Mouse (Mus musculus): ENCODE results near the gene Ttyh3. TPM values are rescaled to one million over a fixed set of nuclear protein-coding genes. Genes with fewer than 3 reads are reported as not detected.

The Ttyh3 gene
- total RNA-seq (2012; rRNA removed), result 4.6 and 5.9 TPM in 2 replicates
- 10 to 100 TPM in 1 of 2 experiments, not detected in 1; 35.7 TPM for polyA plus RNA-seq (2012; ENCODE audit: insufficient read depth in 1 of 2, insufficient read length in 2 of 2, low read depth in 1 of 2, low replicate concordance in 2 of 2, missing spikeins in 1 of 2)

DNA sequence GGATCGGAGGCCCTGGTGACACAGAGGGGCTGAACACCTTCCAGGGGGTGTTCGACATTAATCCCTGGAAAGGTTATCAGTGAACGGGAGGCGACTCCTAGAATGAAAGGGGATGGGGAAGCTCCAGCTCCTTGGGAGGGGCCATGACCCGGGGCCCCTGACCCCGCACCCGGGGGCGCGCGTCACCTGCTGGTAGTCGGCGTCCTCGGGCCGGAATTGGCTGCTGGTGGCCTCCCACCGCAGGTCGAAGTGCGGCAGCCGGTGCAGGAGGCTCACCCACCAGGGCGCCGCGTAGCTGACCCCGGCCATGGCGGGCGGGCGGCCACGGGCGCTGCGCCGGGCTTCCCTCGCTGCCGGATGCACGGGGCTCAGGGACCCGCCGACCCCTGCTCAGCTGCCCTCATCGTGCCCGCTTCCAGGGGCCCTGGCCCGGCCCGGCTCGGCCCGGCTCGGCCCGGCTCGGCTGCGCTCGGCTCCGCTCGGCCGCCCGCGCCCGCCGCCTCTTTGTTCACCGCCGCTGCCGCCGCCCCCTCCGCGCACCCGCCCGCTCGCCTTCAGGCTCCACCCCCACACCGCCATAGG lies at the start of gene Ttyh3:
TSS of gene Ttyh3 (minus strand) at position 513 of the 582 bp plus-strand sequence.
- TF ChIP-seq MYC (IDR thresholded peaks at IDR 0.05; ENCODE audit: low read depth, low read length) (no peak), MXI1 (IDR thresholded peaks at IDR 0.05; ENCODE audit: low read depth, low read length) (no peak), KAT2A (conservative IDR thresholded peaks at IDR 0.05; ENCODE audit: low read depth, low read length) (no peak), ZMIZ1 (IDR thresholded peaks at IDR 0.05; ENCODE audit: low read depth, low read length) (no peak; the same call in 1 of the 2 replicates), POLR2A (IDR thresholded peaks at IDR 0.05; ENCODE audit: control insufficient read depth in 1 of 2, insufficient read depth in 1 of 2, low read depth in 1 of 2, low read length in 2 of 2, poor library complexity in 1 of 2) (no peak; a peak in 1 of 4 replicates), TCF12 (IDR thresholded peaks at IDR 0.05; ENCODE audit: low read depth, low read length) (0 out of 2 replicates have a peak, but pooled peaks have one; percentile 8), MEF2A (IDR thresholded peaks at IDR 0.05; ENCODE audit: extremely low read depth, insufficient replicate concordance, low read depth, low read length, poor library complexity, severe bottlenecking) (no peak), MAFK (IDR thresholded peaks at IDR 0.05; ENCODE audit: borderline replicate concordance, low read depth, low read length) (no peak), USF2 (IDR thresholded peaks at IDR 0.05; ENCODE audit: borderline replicate concordance in 1 of 2, insufficient read depth in 1 of 2, low read depth in 1 of 2, low read length in 2 of 2) (no peak)
- Histone ChIP-seq H3K27ac (ENCODE audit: control insufficient read depth, low read depth, low read length) (peak within 1 kb of the TSS; percentile 54), H3K4me1 (ENCODE audit: control insufficient read depth in 1 of 2, insufficient read depth in 2 of 2, low read length in 2 of 2) (peaks cover 11 to 30% of the 10 kb centered on the region in 2 experiments), H3K36me3 (ENCODE audit: control insufficient read depth in 1 of 2, insufficient read depth in 2 of 2, low read length in 2 of 2) (peaks cover 0 to 18% of the 10 kb centered on the region in 2 experiments; a peak in 2 of 4 replicates), H3K4me3 (ENCODE audit: control insufficient read depth in 1 of 2, insufficient read depth in 1 of 2, low read depth in 2 of 2, low read length in 2 of 2) (peak within 1 kb of the TSS; percentile 65 to 94), H3K9ac (ENCODE audit: control insufficient read depth, low read depth, low read length, poor library complexity, severe bottlenecking) (peak within 1 kb of the TSS; percentile 80), H3K27me3 (ENCODE audit: control insufficient read depth in 1 of 2, insufficient read depth in 2 of 2, low read length in 2 of 2) (no peaks in the 10 kb centered on the region), H3K9me3 (replicated peaks; ENCODE audit: insufficient read depth, low read length) (no peaks in the 10 kb centered on the region), H3K79me2 (ENCODE audit: control insufficient read depth, insufficient read depth, low read length, poor library complexity) (peaks cover 4% of the 10 kb centered on the region; the same call in 1 of the 2 replicates)
- DNase-seq (ENCODE audit: low read depth, low spot score), result peak; percentile 46

DNA sequence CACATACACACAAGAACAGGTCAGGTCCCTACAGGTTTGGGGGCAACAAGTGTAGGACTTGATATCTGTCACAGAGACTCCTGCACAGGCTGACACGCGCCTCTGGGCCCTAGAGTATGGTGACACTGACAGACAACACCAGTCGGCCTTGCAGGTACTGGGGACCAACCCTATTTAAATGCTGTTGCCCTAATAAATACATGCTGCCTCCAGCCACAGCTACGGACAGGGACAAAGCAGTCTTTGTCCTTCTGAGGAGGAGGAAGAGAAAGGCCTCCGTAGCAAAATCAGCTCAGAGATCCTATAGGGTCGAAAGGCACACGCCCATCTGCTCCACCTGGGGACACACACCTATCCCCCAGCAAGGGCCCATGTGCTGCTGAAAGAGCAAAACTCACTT lies 47.2 kb upstream of the Ttyh3 start:
- H3K27ac ChIP-seq (ENCODE audit: control insufficient read depth, low read depth, low read length), result no peak overlapping the region
- H3K79me2 ChIP-seq (ENCODE audit: control insufficient read depth, insufficient read depth, low read length, poor library complexity), result no peaks in the 10 kb centered on the region
- no peaks in the 10 kb centered on the region for H3K9me3 ChIP-seq (replicated peaks; ENCODE audit: insufficient read depth, low read length)
- TF ChIP-seq USF2 (IDR thresholded peaks at IDR 0.05; ENCODE audit: borderline replicate concordance in 1 of 2, insufficient read depth in 1 of 2, low read depth in 1 of 2, low read length in 2 of 2), result no peak
- H3K4me1 ChIP-seq (ENCODE audit: control insufficient read depth in 1 of 2, insufficient read depth in 2 of 2, low read length in 2 of 2), result no peaks in the 10 kb centered on the region
- DNase-seq (ENCODE audit: low read depth, low spot score), result no peak
- no peaks in the 10 kb centered on the region for H3K36me3 ChIP-seq (ENCODE audit: control insufficient read depth in 1 of 2, insufficient read depth in 2 of 2, low read length in 2 of 2)
- H3K27me3 ChIP-seq (ENCODE audit: control insufficient read depth in 1 of 2, insufficient read depth in 2 of 2, low read length in 2 of 2), result no peaks in the 10 kb centered on the region
- H3K4me3 ChIP-seq (ENCODE audit: control insufficient read depth in 1 of 2, insufficient read depth in 1 of 2, low read depth in 2 of 2, low read length in 2 of 2), result no peak overlapping the region
- H3K9ac ChIP-seq (ENCODE audit: control insufficient read depth, low read depth, low read length, poor library complexity, severe bottlenecking), result no peak overlapping the region

- Histone ChIP-seq H3K4me3 (ENCODE audit: control insufficient read depth in 1 of 2, insufficient read depth in 1 of 2, low read depth in 2 of 2, low read length in 2 of 2) (no peak overlapping the region), H3K9ac (ENCODE audit: control insufficient read depth, low read depth, low read length, poor library complexity, severe bottlenecking) (no peak overlapping the region)
These were observed 39.6 kb upstream of the Ttyh3 start for GRCm38 (mm10) chr5:140688434-140688833.

More at GRCm38 (mm10) chr5:140688434-140688833, 39.6 kb upstream of the Ttyh3 start:
- TF ChIP-seq TCF12 (IDR thresholded peaks at IDR 0.05; ENCODE audit: low read depth, low read length) (no peak), MEF2A (IDR thresholded peaks at IDR 0.05; ENCODE audit: extremely low read depth, insufficient replicate concordance, low read depth, low read length, poor library complexity, severe bottlenecking) (no peak), MAFK (IDR thresholded peaks at IDR 0.05; ENCODE audit: borderline replicate concordance, low read depth, low read length) (no peak), MAX (IDR thresholded peaks at IDR 0.05; ENCODE audit: low read length) (no peak), GATA1 (IDR thresholded peaks at IDR 0.05; ENCODE audit: low read depth, low read length) (no peak), JUND (IDR thresholded peaks at IDR 0.05; ENCODE audit: low read depth, low read length) (no peak), ZC3H11A (IDR thresholded peaks at IDR 0.05; ENCODE audit: low read depth, low read length) (no peak), ELF1 (IDR thresholded peaks at IDR 0.05; ENCODE audit: low read depth, low read length) (no peak), TBP (IDR thresholded peaks at IDR 0.05; ENCODE audit: low read depth, low read length) (no peak), GABPA (IDR thresholded peaks at IDR 0.05; ENCODE audit: low read depth, low read length) (no peak), SMC3 (IDR thresholded peaks at IDR 0.05; ENCODE audit: low read depth, low read length) (no peak), RAD21 (IDR thresholded peaks at IDR 0.05; ENCODE audit: low read depth, low read length) (no peak)
- H3K36me3 ChIP-seq (ENCODE audit: control insufficient read depth in 1 of 2, insufficient read depth in 2 of 2, low read length in 2 of 2), result no peaks in the 10 kb centered on the region
- no peak for DNase-seq (ENCODE audit: low read depth, low spot score)
- no peaks in the 10 kb centered on the region for H3K27me3 ChIP-seq (ENCODE audit: control insufficient read depth in 1 of 2, insufficient read depth in 2 of 2, low read length in 2 of 2)
- H3K4me1 ChIP-seq (ENCODE audit: control insufficient read depth in 1 of 2, insufficient read depth in 2 of 2, low read length in 2 of 2), result no peaks in the 10 kb centered on the region
- H3K79me2 ChIP-seq (ENCODE audit: control insufficient read depth, insufficient read depth, low read length, poor library complexity), result no peaks in the 10 kb centered on the region
- H3K9me3 ChIP-seq (replicated peaks; ENCODE audit: insufficient read depth, low read length), result no peaks in the 10 kb centered on the region
- H3K27ac ChIP-seq (ENCODE audit: control insufficient read depth, low read depth, low read length), result no peak overlapping the region
